Comparison of ENCODE assay signal across 26 mouse cellular contexts in the genomic region with DNA sequence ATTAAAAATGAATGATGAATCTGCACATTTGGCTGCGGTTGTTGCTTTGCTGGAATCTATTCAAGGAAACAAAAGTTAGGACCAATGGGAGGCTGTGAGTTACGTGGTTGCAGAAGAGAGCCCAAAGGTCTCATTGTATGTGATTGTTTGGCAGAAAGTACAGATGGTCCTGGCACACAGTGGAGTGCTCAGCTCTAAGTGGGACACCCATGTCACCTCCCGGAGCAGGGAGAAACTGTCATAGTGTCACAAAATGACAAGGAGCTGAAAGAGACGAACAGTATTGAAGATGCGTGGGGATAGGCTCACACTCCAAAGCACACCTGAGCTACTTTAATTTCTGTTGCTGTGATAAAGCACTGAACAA.
"Had no signal": no experiment of that assay in that cellular context is flagged by ENCODE, and none has a peak within 500 bp of the region (broad histone marks: within the 10 kb centered on the region; RNA-seq: fewer than 3 reads in every experiment).

No protein-coding gene starts in this region.

- H3K27me3 ChIP-seq: heart, embryonic 13.5 days; heart, embryonic 15.5 days; hindbrain, embryonic 13.5 days; hindbrain, embryonic 15.5 days; kidney, embryonic 15.5 days; limb, embryonic 13.5 days; limb, embryonic 15.5 days; liver, embryonic 13.5 days had no signal

- H3K4me1 ChIP-seq: heart, embryonic 13.5 days; heart, embryonic 15.5 days; hindbrain, embryonic 13.5 days; hindbrain, embryonic 15.5 days; kidney, embryonic 15.5 days; limb, embryonic 13.5 days; limb, embryonic 15.5 days; liver, embryonic 13.5 days had no signal

- H3K36me3 ChIP-seq: heart, embryonic 13.5 days; heart, embryonic 15.5 days; hindbrain, embryonic 13.5 days; hindbrain, embryonic 15.5 days; kidney, embryonic 15.5 days; limb, embryonic 13.5 days; limb, embryonic 15.5 days; liver, embryonic 13.5 days had no signal

- H3K4me2 ChIP-seq: heart, embryonic 11.5 days; heart, embryonic 13.5 days; heart, embryonic 15.5 days; hindbrain, embryonic 13.5 days; hindbrain, embryonic 15.5 days; kidney, embryonic 15.5 days; limb, embryonic 13.5 days; limb, embryonic 15.5 days; liver, embryonic 13.5 days had no signal

- H3K4me3 ChIP-seq: heart, adult 2 months; heart, embryonic 13.5 days; heart, embryonic 15.5 days; hindbrain, embryonic 13.5 days; hindbrain, embryonic 15.5 days; kidney, embryonic 15.5 days; limb, embryonic 13.5 days; limb, embryonic 15.5 days; liver, embryonic 13.5 days had no signal

- H3K27ac ChIP-seq: heart, adult 2 months; heart, embryonic 13.5 days; heart, embryonic 15.5 days; hindbrain, embryonic 13.5 days; hindbrain, embryonic 15.5 days; hindbrain, postnatal 0 days; kidney, embryonic 15.5 days; kidney, postnatal 0 days; limb, embryonic 13.5 days; limb, embryonic 15.5 days; liver, embryonic 13.5 days had no signal

- DNase-seq: gastrocnemius, postnatal 14 days; gastrocnemius, postnatal 36 days; heart, adult 11 months; heart, adult 2 months; heart, postnatal 14 days; heart, postnatal 36 days; kidney, adult 11 months; kidney, adult 2 months; kidney, adult 9 months; kidney, postnatal 14 days; kidney, postnatal 36 days; layer of hippocampus, adult 9-11 months; layer of hippocampus, postnatal 36 days; left cerebral cortex, postnatal 4 days; liver, embryonic 13.5 days had no signal

- ATAC-seq: hindbrain, postnatal 0 days; intestine, embryonic 16.5 days had no signal

- H3K9me3 ChIP-seq: heart, embryonic 13.5 days; heart, embryonic 15.5 days; hindbrain, embryonic 13.5 days; hindbrain, embryonic 15.5 days; kidney, embryonic 15.5 days; limb, embryonic 13.5 days; limb, embryonic 15.5 days; liver, embryonic 13.5 days had no signal

- H3K9ac ChIP-seq: heart, embryonic 13.5 days; heart, embryonic 15.5 days; hindbrain, embryonic 13.5 days; hindbrain, embryonic 15.5 days; kidney, embryonic 15.5 days; limb, embryonic 13.5 days; limb, embryonic 15.5 days; liver, embryonic 13.5 days had no signal
